Mouse (Mus musculus): ENCODE measurements around the gene Trp53i13.

The Trp53i13 gene

GRCm38 (mm10) chr11:77492911-77493332 lies 22.9 kb downstream of the Trp53i13 start:
- DNase-seq (ENCODE audit: low read depth in 1 of 2, low spot score in 2 of 2) = peak; percentile 56 to 76

GRCm38 (mm10) chr11:77492311-77492871 lies 23.4 kb downstream of the Trp53i13 start:
- no peak for DNase-seq (ENCODE audit: low read depth in 1 of 2, low spot score in 2 of 2)

GRCm38 (mm10) chr11:77491502-77492291 lies 24.1 kb downstream of the Trp53i13 start:
- no peak for DNase-seq (ENCODE audit: low read depth in 1 of 2, low spot score in 2 of 2)

DNA sequence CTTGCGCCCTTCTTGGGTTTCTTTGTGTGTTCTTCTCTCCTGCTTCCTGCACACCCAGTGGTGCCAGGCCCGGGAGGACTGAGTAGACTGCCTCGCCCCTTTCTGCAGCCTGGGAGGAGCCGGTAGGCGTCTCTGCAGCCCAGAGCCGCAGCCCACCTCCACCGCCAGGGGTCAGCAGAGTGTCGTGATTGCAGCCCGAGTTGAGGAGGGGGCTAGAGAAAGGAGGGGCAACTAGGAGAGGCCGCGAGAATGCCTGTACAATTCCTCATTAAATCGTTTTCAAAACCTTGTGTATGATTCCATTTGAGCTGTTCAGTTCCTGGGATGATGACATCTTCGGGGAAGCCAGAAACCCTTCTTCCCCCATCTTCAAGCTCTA lies 24.7 kb downstream of the Trp53i13 start:
- DNase-seq (ENCODE audit: low read depth in 1 of 2, low spot score in 2 of 2) = peak in 1 of 2 experiments; percentile 70

GRCm38 (mm10) chr11:77490451-77490850 lies 25.3 kb downstream of the Trp53i13 start:
- no peak for DNase-seq (ENCODE audit: low read depth in 1 of 2, low spot score in 2 of 2)

GRCm38 (mm10) chr11:77489591-77490235 lies 26.1 kb downstream of the Trp53i13 start, which contains the start of gene Ankrd13b:
TSS of gene Ankrd13b (minus strand) at chr11:77489678.
- DNase-seq (ENCODE audit: low read depth in 1 of 2, low spot score in 2 of 2) = no peak

DNA sequence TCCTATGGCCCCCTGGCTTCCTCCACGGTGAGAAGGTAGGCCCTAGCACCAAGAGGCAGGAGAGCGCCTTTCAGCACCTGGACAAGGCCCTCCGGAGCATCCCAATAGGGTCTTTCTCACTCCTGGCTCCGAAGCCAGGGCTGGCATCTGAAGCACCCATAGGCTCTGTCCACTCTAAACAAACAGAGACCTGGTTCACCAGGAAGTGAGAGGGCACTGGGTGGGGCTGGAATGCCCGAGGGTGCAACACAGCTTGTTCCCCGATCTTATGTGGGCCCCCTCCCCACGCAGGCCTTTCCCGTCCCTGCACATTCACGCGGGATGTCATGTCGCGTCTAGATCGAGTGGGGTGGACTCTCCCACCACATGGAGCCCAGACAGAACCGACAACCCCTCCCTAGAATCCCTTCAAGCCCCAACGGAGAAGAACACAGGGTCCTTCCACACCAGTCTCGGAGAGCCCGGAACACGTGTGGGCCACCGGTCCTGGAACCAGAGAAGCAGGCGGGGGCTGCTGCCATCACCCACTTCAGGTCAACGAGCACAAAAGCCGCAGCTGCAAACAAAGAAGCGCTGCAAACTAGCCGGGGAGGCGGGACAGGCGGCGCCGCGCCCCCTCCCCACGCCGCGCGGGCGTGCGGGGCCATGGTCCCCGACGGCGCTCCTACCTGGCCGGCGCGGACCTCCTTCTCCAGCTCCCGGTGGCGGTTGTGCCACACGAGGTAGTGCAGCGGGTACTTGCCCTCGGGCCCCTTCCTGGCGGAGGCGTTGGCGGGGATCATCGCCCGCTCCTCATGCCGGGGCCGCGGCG lies 26.8 kb downstream of the Trp53i13 start:
- DNase-seq (ENCODE audit: low read depth in 1 of 2, low spot score in 2 of 2) = no peak

DNA sequence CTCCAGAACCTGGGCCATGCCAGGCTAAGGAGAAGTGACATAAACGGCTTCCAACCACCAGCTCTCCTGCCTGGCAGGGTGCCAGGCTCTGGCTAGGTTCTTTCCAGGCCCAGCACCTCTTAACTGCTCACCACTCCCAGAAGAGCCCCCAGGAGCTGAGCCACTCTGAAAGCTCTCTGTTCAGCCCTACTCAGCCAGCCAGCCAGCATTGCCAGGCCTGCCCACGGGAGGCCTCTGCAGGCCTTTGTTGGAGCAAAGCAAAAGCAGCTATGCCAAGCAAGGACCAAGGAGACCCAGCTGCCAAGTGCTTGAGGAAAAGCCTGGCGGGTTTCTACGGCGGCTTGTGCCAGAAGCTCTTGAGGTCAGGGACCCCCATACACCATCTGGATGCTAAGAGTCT lies 29.0 kb downstream of the Trp53i13 start:
- DNase-seq (ENCODE audit: low read depth in 1 of 2, low spot score in 2 of 2) = no peak

GRCm38 (mm10) chr11:77485229-77485628 lies 30.6 kb downstream of the Trp53i13 start:
- DNase-seq (ENCODE audit: low read depth in 1 of 2, low spot score in 2 of 2) = no peak

- DNase-seq (ENCODE audit: low read depth in 1 of 2, low spot score in 2 of 2) = no peak
Measured at GRCm38 (mm10) chr11:77483510-77484255, 32.1 kb downstream of the Trp53i13 start.

GRCm38 (mm10) chr11:77483043-77483442 lies 32.7 kb downstream of the Trp53i13 start:
- DNase-seq (ENCODE audit: low read depth in 1 of 2, low spot score in 2 of 2) = no peak

GRCm38 (mm10) chr11:77476895-77477294 lies 38.9 kb downstream of the Trp53i13 start:
- DNase-seq (ENCODE audit: low read depth in 1 of 2, low spot score in 2 of 2) = no peak

DNA sequence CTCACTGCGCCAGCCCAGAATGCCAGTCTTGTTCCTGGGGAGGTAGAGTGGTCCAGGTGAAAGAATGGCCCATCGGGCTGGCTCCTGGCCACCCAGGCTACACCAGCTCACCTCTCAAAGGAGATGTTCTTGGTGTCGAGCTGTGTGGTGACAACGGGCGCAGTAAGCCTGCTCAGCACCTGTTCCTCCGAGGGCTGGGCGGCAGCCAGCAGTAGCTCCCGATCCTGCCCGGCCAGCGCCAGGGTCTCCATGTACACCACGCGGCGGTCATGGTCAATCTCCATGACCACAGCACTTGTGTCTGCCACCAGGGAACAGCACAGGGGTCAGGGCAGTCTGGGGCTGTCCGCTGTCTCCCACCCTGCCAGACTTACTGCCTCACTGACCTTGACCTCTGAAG lies 39.6 kb downstream of the Trp53i13 start:
- no peak for DNase-seq (ENCODE audit: low read depth in 1 of 2, low spot score in 2 of 2)

DNA sequence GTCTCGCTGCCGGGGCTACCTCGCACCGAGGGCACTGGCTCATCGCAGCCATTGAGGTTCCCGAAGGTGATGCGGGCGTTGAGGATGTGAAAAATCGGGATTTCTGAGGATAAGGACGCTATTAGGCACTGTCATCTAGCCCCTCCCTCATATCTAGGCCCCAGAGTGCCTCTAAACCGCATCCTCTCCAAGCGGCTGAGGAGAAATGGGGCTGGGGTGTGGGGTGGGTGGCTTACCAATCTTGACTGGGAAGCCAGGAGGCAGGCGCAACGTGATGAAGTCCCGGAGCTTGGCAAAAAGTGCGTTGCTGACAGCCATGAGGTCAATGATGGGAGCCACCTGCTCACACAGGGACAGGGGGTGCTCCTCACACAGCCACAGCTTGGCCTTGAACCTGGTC lies 43.0 kb downstream of the Trp53i13 start:
- DNase-seq (ENCODE audit: low read depth in 1 of 2, low spot score in 2 of 2) = no peak

GRCm38 (mm10) chr11:77471407-77471806 lies 44.4 kb downstream of the Trp53i13 start:
- no peak for DNase-seq (ENCODE audit: low read depth in 1 of 2, low spot score in 2 of 2)

DNA sequence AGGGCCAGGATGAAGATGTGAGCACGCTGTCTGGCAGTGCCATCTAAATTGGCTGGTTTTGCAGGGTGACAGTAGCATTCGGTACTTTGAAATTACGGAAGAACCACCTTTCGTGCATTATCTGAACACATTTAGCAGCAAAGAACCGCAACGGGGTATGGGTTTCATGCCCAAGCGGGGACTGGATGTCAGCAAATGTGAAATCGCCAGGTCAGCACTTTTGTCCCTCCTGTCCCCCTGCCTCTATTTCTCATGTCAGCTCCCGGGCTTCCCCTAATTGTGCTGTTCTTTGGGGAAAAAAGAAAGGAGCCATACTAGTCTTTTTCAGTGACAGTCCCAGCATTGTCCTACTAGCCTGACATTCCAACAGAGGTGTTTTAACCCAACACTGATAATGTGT lies 47.4 kb downstream of the Trp53i13 start:
- no peak for DNase-seq (ENCODE audit: low read depth in 1 of 2, low spot score in 2 of 2)

DNA sequence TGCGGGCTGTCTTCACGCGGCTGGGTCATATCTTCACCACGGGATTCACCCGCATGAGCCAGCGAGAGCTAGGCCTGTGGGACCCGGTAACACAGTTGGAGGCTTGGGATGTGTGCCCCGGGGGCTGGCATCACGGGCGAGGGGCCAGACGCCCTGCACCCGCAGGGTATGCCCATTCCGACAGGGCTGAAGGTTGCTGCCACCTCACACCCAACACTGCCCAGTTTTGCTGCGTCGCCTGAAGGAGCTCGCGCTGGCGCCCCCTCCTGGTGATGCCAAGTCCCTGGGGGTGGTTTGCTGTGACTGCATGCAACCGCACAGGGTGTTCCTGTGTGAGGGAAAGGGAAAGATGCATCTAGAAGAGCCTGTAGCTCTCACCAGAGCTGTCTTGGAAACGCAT lies 48.0 kb downstream of the Trp53i13 start:
- peak; percentile 62 to 71 for DNase-seq (ENCODE audit: low read depth in 1 of 2, low spot score in 2 of 2)

DNA sequence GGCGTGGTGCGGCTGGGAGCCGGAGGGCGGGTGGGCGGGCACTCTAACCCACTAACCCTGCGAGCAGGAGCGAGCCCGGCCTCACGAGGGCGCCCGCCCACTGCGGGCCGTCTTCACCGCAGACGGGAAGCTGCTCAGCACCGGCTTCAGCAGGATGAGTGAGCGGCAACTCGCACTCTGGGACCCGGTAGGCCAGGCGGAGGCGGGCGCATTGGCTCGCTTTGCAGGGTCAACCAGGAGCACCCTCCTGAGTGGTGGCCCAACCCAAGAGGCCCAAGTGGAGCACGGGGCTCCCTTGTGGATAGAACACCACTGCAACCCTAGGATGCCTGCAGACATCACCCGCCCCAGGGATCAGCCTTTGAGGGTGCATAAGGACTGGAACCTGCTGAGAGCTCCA lies 48.6 kb downstream of the Trp53i13 start:
- DNase-seq (ENCODE audit: low read depth in 1 of 2, low spot score in 2 of 2) = peak in 1 of 2 experiments; percentile 69

GRCm38 (mm10) chr11:77466544-77466943 lies 49.2 kb downstream of the Trp53i13 start:
- no peak for DNase-seq (ENCODE audit: low read depth in 1 of 2, low spot score in 2 of 2)

- DNase-seq (ENCODE audit: low read depth in 1 of 2, low spot score in 2 of 2) = no peak
Measured at GRCm38 (mm10) chr11:77465111-77465510, 50.7 kb downstream of the Trp53i13 start.

DNA sequence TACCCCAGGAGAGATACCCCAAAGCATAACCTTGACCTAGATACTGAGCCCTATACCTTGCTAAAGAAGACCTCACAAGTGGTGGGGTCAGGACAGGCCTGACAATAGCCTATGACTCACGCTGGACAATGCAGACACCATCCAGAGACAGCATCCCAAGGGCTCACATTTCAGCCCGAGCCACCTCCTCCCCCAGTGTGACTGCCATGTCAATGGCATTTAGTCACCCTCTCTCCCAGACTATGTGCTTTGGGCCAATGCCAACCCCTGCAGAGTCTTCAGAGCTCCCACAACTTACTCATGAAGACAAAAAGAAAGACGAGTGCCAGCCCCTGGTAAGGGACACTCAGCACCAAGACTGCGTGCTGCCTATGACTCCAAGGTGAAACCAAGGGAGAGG lies 51.1 kb downstream of the Trp53i13 start:
- no peak for DNase-seq (ENCODE audit: low read depth in 1 of 2, low spot score in 2 of 2)
